Mouse (Mus musculus) MEL (cell line): ENCODE data around the gene Dnttip2. TPM values are rescaled to one million over a fixed set of nuclear protein-coding genes. Genes with fewer than 3 reads are reported as not detected.

Experiments
- DNase-seq: peaks from one replicate; pipeline ENCODE4 v3.0.0; 2011; ENCODE audit warnings: low read depth, low spot score
- H3K27ac ChIP-seq: 2 replicates; pipeline ENCODE4 v1.5.1; 2012; ENCODE audit warnings: low read depth, mild to moderate bottlenecking, control low read depth, low read length, moderate library complexity; ENCODE audit not compliant: control insufficient read depth
- H3K27me3 ChIP-seq, 2 experiments: fragments of 150-350 bp in 1 of 2; sonication (generic) in 1 of 2; 2 replicates each; pipeline ENCODE4 v1.6.1; 2012; ENCODE audit warnings: low read length in 2 of 2, mild to moderate bottlenecking in 2 of 2, improper control_type of control experiment in 1 of 2, moderate library complexity in 1 of 2; ENCODE audit not compliant: insufficient read depth in 2 of 2, control insufficient read depth in 1 of 2
- H3K36me3 ChIP-seq, 2 experiments: 2 replicates each; pipeline ENCODE4 v1.6.1; 2012 to 2014; ENCODE audit warnings: low read length in 2 of 2, improper control_type of control experiment in 1 of 2, inconsistent platforms in 1 of 2, mild to moderate bottlenecking in 1 of 2; ENCODE audit not compliant: insufficient read depth in 2 of 2, control insufficient read depth in 1 of 2
- H3K4me1 ChIP-seq, 2 experiments: fragments of 150-350 bp in 1 of 2; sonication (generic) in 1 of 2; 2 replicates each; pipeline ENCODE4 v1.6.1; 2012; ENCODE audit warnings: low read length in 2 of 2, improper control_type of control experiment in 1 of 2, mild to moderate bottlenecking in 1 of 2; ENCODE audit not compliant: insufficient read depth in 2 of 2, control insufficient read depth in 1 of 2
- H3K4me3 ChIP-seq, 2 experiments: fragments of 150-350 bp in 1 of 2; sonication (generic) in 1 of 2; 2 replicates each; pipeline ENCODE4 v1.5.1; 2012; ENCODE audit warnings: low read depth in 2 of 2, low read length in 2 of 2, mild to moderate bottlenecking in 2 of 2, moderate library complexity in 2 of 2, control low read depth in 1 of 2, improper control_type of control experiment in 1 of 2; ENCODE audit not compliant: control insufficient read depth in 1 of 2, insufficient read depth in 1 of 2
- H3K79me2 ChIP-seq: 2 replicates; pipeline ENCODE4 v1.6.1; 2012; ENCODE audit warnings: mild to moderate bottlenecking, low read length, moderate library complexity; ENCODE audit not compliant: control insufficient read depth, poor library complexity, insufficient read depth
- H3K9ac ChIP-seq: 2 replicates; pipeline ENCODE4 v1.6.1; 2012; ENCODE audit warnings: low read depth, mild to moderate bottlenecking, control low read depth, low read length, moderate library complexity; ENCODE audit not compliant: control insufficient read depth, poor library complexity, severe bottlenecking
- H3K9me3 ChIP-seq: fragments of 150-350 bp; sonication (generic); replicated peaks from 2 replicates; pipeline ENCODE4 v1.6.1; 2012; ENCODE audit warnings: mild to moderate bottlenecking, low read length, improper control_type of control experiment, moderate library complexity; ENCODE audit not compliant: insufficient read depth
- CHD1 ChIP-seq: IDR thresholded peaks from 2 replicates; pipeline ENCODE4 v1.6.1; 2012; ENCODE audit warnings: low read depth, mild to moderate bottlenecking, inconsistent platforms, low read length, improper control_type of control experiment
- CTCF ChIP-seq, 3 experiments: IDR thresholded peaks in 2 of 3; conservative IDR thresholded peaks in 1 of 3; 2 replicates each; pipeline ENCODE4 v1.5.1; 2011 to 2012; ENCODE audit warnings: low read length in 3 of 3, low read depth in 2 of 3, mild to moderate bottlenecking in 2 of 3, improper control_type of control experiment in 1 of 3, inconsistent platforms in 1 of 3, mixed read lengths in 1 of 3, moderate library complexity in 1 of 3; ENCODE audit not compliant: control insufficient read depth in 1 of 3, insufficient read depth in 1 of 3, poor library complexity in 1 of 3, severe bottlenecking in 1 of 3
- E2F4 ChIP-seq: IDR thresholded peaks from 2 replicates; pipeline ENCODE4 v1.6.1; 2011; ENCODE audit warnings: low read depth, low read length, improper control_type of control experiment, borderline replicate concordance
- ETS1 ChIP-seq: IDR thresholded peaks from 2 replicates; pipeline ENCODE4 v1.6.1; 2012; ENCODE audit warnings: low read depth, mild to moderate bottlenecking, inconsistent platforms, low read length, improper control_type of control experiment, moderate library complexity
- GABPA ChIP-seq: IDR thresholded peaks from 2 replicates; pipeline ENCODE4 v1.6.1; 2012; ENCODE audit warnings: low read depth, mild to moderate bottlenecking, inconsistent platforms, low read length, improper control_type of control experiment, moderate library complexity
- GATA1 ChIP-seq: IDR thresholded peaks from 2 replicates; pipeline ENCODE4 v1.6.1; 2011; ENCODE audit warnings: low read depth, low read length, improper control_type of control experiment
- JUND ChIP-seq: IDR thresholded peaks from 2 replicates; pipeline ENCODE4 v1.6.1; 2011; ENCODE audit warnings: low read depth, mild to moderate bottlenecking, improper control_type of control experiment, low read length
- KAT2A ChIP-seq: conservative IDR thresholded peaks from 2 replicates; pipeline ENCODE4 v1.6.1; 2012; ENCODE audit warnings: low read depth, low read length, improper control_type of control experiment, inconsistent platforms
- MAFK ChIP-seq: IDR thresholded peaks from 2 replicates; pipeline ENCODE4 v1.6.1; 2011; ENCODE audit warnings: low read depth, mild to moderate bottlenecking, low read length, improper control_type of control experiment, borderline replicate concordance
- MAX ChIP-seq: IDR thresholded peaks from 2 replicates; pipeline ENCODE4 v1.6.1; 2011; ENCODE audit warnings: low read length, improper control_type of control experiment
- MAZ ChIP-seq: IDR thresholded peaks from 2 replicates; pipeline ENCODE4 v1.6.1; 2012; ENCODE audit warnings: low read depth, mild to moderate bottlenecking, inconsistent platforms, low read length, improper control_type of control experiment
- MEF2A ChIP-seq: IDR thresholded peaks from 2 replicates; pipeline ENCODE4 v1.6.1; 2014; ENCODE audit warnings: low read depth, mild to moderate bottlenecking, inconsistent platforms, low read length, improper control_type of control experiment; ENCODE audit not compliant: poor library complexity, insufficient replicate concordance, severe bottlenecking; ENCODE audit errors: extremely low read depth
- MXI1 ChIP-seq: IDR thresholded peaks from 2 replicates; pipeline ENCODE4 v1.6.1; 2011; ENCODE audit warnings: mild to moderate bottlenecking, low read depth, low read length, improper control_type of control experiment
- MYB ChIP-seq: IDR thresholded peaks from 2 replicates; pipeline ENCODE4 v1.6.1; 2011; ENCODE audit warnings: mild to moderate bottlenecking, low read depth, low read length, improper control_type of control experiment
- NELFE ChIP-seq: IDR thresholded peaks from 2 replicates; pipeline ENCODE4 v1.6.1; 2011; ENCODE audit warnings: low read depth, low read length, improper control_type of control experiment
- NRF1 ChIP-seq: IDR thresholded peaks from 2 replicates; pipeline ENCODE4 v1.6.1; 2014; ENCODE audit warnings: low read depth, mild to moderate bottlenecking, inconsistent platforms, low read length, improper control_type of control experiment, moderate library complexity; ENCODE audit not compliant: poor library complexity, insufficient read depth, severe bottlenecking
- RAD21 ChIP-seq: IDR thresholded peaks from 2 replicates; pipeline ENCODE4 v1.6.1; 2011; ENCODE audit warnings: mild to moderate bottlenecking, low read depth, low read length, improper control_type of control experiment
- SMC3 ChIP-seq: IDR thresholded peaks from 2 replicates; pipeline ENCODE4 v1.6.1; 2011; ENCODE audit warnings: low read depth, low read length, improper control_type of control experiment
- TAL1 ChIP-seq: IDR thresholded peaks from 2 replicates; pipeline ENCODE4 v1.6.1; 2012; ENCODE audit warnings: mild to moderate bottlenecking, inconsistent platforms, low read length, moderate library complexity, mixed read lengths
- TBP ChIP-seq: IDR thresholded peaks from 2 replicates; pipeline ENCODE4 v1.8.0; 2011; ENCODE audit warnings: low read depth, low read length, improper control_type of control experiment
- TCF12 ChIP-seq: IDR thresholded peaks from 2 replicates; pipeline ENCODE4 v1.6.1; 2014; ENCODE audit warnings: low read depth, mild to moderate bottlenecking, inconsistent platforms, low read length, improper control_type of control experiment, moderate library complexity
- UBTF ChIP-seq: IDR thresholded peaks from 2 replicates; pipeline ENCODE4 v1.6.1; 2012; ENCODE audit warnings: low read depth, mild to moderate bottlenecking, inconsistent platforms, low read length, improper control_type of control experiment, moderate library complexity, borderline replicate concordance; ENCODE audit not compliant: insufficient read depth
- USF1 ChIP-seq: IDR thresholded peaks from 2 replicates; pipeline ENCODE4 v1.6.1; 2014; ENCODE audit warnings: low read depth, mild to moderate bottlenecking, inconsistent platforms, low read length, improper control_type of control experiment, moderate library complexity
- USF2 ChIP-seq, 2 experiments: IDR thresholded peaks; 2 replicates each; pipeline ENCODE4 v1.6.1; 2011 to 2012; ENCODE audit warnings: improper control_type of control experiment in 2 of 2, low read length in 2 of 2, borderline replicate concordance in 1 of 2, inconsistent platforms in 1 of 2, low read depth in 1 of 2, mild to moderate bottlenecking in 1 of 2; ENCODE audit not compliant: insufficient read depth in 1 of 2
- ZC3H11A ChIP-seq: IDR thresholded peaks from 2 replicates; pipeline ENCODE4 v1.6.1; 2012; ENCODE audit warnings: low read depth, mild to moderate bottlenecking, inconsistent platforms, low read length, improper control_type of control experiment
- ZMIZ1 ChIP-seq: IDR thresholded peaks from 2 replicates; pipeline ENCODE4 v1.6.1; 2012; ENCODE audit warnings: low read depth, mild to moderate bottlenecking, inconsistent platforms, low read length, improper control_type of control experiment, moderate library complexity
- ZNF384 ChIP-seq: IDR thresholded peaks from 2 replicates; pipeline ENCODE4 v1.6.1; 2012; ENCODE audit warnings: low read depth, mild to moderate bottlenecking, inconsistent platforms, low read length, improper control_type of control experiment
- polyA plus RNA-seq, 2 experiments: library from polyadenylated mRNA; stranded (reverse) in 1 of 2; unstranded in 1 of 2; fragments of >175 nt in 1 of 2; fragments of >200 nt in 1 of 2; gene quantifications; 2 replicates each; pipeline versions ENCODE4 v1.2.1 to v1.2.4; 2012; ENCODE audit warnings: low replicate concordance in 2 of 2, low read depth in 1 of 2; ENCODE audit not compliant: insufficient read length in 2 of 2, insufficient read depth in 1 of 2, missing spikeins in 1 of 2
- total RNA-seq: library from RNA; depleted of rRNA; stranded (reverse); fragments of 300-350 nt; gene quantifications from 2 replicates; pipeline ENCODE4 v1.2.3, GENCODE M21; 2012

The Dnttip2 gene
- total and polyA plus RNA-seq, 3 experiments, result 84.4 to 90.5 TPM; not detected in 1

- no peak overlapping the region for H3K9ac ChIP-seq
- no peaks in the 10 kb centered on the region for H3K79me2 ChIP-seq
- DNase-seq, result no peak
Observed at GRCm38 (mm10) chr3:122333493-122333892, 59.3 kb downstream of the Dnttip2 start.

GRCm38 (mm10) chr3:122333902-122334301 lies 59.7 kb downstream of the Dnttip2 start:
- H3K79me2 ChIP-seq, result no peaks in the 10 kb centered on the region
- no peaks in the 10 kb centered on the region for H3K9me3 ChIP-seq
- no peaks in the 10 kb centered on the region for H3K36me3 ChIP-seq
- H3K9ac ChIP-seq, result no peak overlapping the region
- DNase-seq, result no peak
- no peak overlapping the region for H3K27ac ChIP-seq
- H3K4me1 ChIP-seq, result no peaks in the 10 kb centered on the region
- TF ChIP-seq ETS1 (no peak), CTCF (IDR thresholded peaks at IDR 0.05 in 2 of 3, conservative IDR thresholded peaks at IDR 0.05 in 1 of 3; ENCODE audit: control insufficient read depth in 1 of 3, insufficient read depth in 1 of 3, low read depth in 2 of 3, low read length in 3 of 3, poor library complexity in 1 of 3, severe bottlenecking in 1 of 3) (no peak), MXI1 (no peak), ZC3H11A (no peak), KAT2A (no peak), CHD1 (no peak), MEF2A (no peak), ZMIZ1 (no peak), TAL1 (no peak), TCF12 (no peak), USF2 (IDR thresholded peaks at IDR 0.05; ENCODE audit: borderline replicate concordance in 1 of 2, insufficient read depth in 1 of 2, low read depth in 1 of 2, low read length in 2 of 2) (no peak), JUND (no peak), MYB (no peak), MAFK (no peak), RAD21 (no peak), ZNF384 (no peak), GABPA (no peak), MAZ (no peak), SMC3 (no peak), USF1 (no peak)
- H3K4me3 ChIP-seq, result no peak overlapping the region
- no peaks in the 10 kb centered on the region; a peak in 1 of 4 replicates for H3K27me3 ChIP-seq

More at GRCm38 (mm10) chr3:122333493-122333892, 59.3 kb downstream of the Dnttip2 start:
- Histone ChIP-seq H3K4me3 (no peak overlapping the region), H3K9me3 (no peaks in the 10 kb centered on the region), H3K27ac (no peak overlapping the region), H3K4me1 (no peaks in the 10 kb centered on the region), H3K27me3 (no peaks in the 10 kb centered on the region), H3K36me3 (no peaks in the 10 kb centered on the region)
- no peak for TF ChIP-seq SMC3
- no peak for TF ChIP-seq MAFK
- no peak for TF ChIP-seq TBP
- no peak for TF ChIP-seq CTCF (IDR thresholded peaks at IDR 0.05 in 2 of 3, conservative IDR thresholded peaks at IDR 0.05 in 1 of 3; ENCODE audit: control insufficient read depth in 1 of 3, insufficient read depth in 1 of 3, low read depth in 2 of 3, low read length in 3 of 3, poor library complexity in 1 of 3, severe bottlenecking in 1 of 3)
- no peak for TF ChIP-seq E2F4
- TF ChIP-seq UBTF, result no peak
- TF ChIP-seq TAL1, result no peak
- no peak for TF ChIP-seq RAD21
- TF ChIP-seq ZMIZ1, result no peak
- no peak for TF ChIP-seq NELFE
- no peak for TF ChIP-seq NRF1
- TF ChIP-seq MYB, result no peak
- no peak for TF ChIP-seq CHD1
- TF ChIP-seq USF2 (IDR thresholded peaks at IDR 0.05; ENCODE audit: borderline replicate concordance in 1 of 2, insufficient read depth in 1 of 2, low read depth in 1 of 2, low read length in 2 of 2), result no peak
- TF ChIP-seq GATA1, result no peak
- TF ChIP-seq MAX, result no peak
